Mouse (Mus musculus) frontal cortex, adult 2 months (tissue): ENCODE results near the gene Gm21679. TPM values are rescaled to one million over a fixed set of nuclear protein-coding genes. Genes with fewer than 3 reads are reported as not detected.
"Not testable (repeated sequence)": the region's sequence is repeated elsewhere in the genome, so short reads cannot be mapped to it uniquely, and the experiment has no call there.

Experiments
- DNase-seq, 2 experiments: peaks; one replicate each; pipeline ENCODE4 v3.0.0; 2022; ENCODE audit warnings: low spot score in 1 of 2; ENCODE audit errors: extremely low spot score in 1 of 2
- polyA plus RNA-seq: library from polyadenylated mRNA; depleted of rRNA; stranded (reverse); fragments of >200 nt; gene quantifications from 2 replicates; pipeline ENCODE4 v1.2.3, GENCODE M21; 2012; rRNA removed

The Gm21679 gene
- polyA plus RNA-seq = not detected in 2 replicates

GRCm38 (mm10) chrY:29683270-29683669 lies at the start of gene Gm21679:
TSS of gene Gm21679 (minus strand) at chrY:29683370.
- DNase-seq = not testable (repeated sequence)
